9 mouse cellular contexts compared by ENCODE assay signal in the genomic region with DNA sequence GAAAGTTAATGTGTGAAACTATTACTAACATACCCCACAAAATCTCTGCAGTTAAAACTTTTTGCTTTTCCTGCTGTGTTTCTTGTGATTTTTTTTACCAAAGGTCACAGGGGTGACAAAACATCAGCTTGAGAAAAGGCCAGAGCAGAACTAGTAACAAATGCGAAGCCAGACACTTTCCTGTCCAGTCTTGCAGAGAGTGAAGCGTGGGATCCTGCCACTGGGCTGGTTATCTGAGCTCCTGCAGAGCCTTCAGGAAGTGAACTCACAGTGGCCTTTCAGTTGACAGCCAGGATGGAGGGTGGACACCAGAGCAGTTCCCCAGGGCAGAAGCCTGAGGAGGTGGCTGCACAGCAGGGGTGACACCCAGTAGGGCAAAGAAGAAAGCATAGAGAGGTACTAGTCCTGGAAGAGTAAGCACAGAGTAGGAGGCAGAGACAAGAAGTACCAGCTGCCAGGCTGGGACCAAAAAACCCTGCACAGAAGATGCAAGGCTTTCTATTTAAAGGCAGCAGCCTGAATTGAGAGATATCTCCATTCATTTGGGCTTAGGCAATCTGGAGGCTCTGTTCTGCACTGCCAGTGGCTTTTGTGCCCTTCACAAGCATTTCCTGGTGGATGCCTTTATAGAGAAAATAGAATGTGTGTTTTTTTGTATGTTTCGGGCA.
DNase-seq lines count a peak whose midpoint lies in the region; ATAC-seq and TF ChIP-seq lines count a peak whose summit lies in the region.
"Had no signal": no experiment of that assay in that cellular context is flagged by ENCODE, and none has a peak within 500 bp of the region (broad histone marks: within the 10 kb centered on the region; RNA-seq: fewer than 3 reads in every experiment).

No protein-coding gene starts in this region.

- no peaks in the 10 kb centered on the region for H3K9me3 ChIP-seq in heart, embryonic 10.5 days
- H3K9me3 ChIP-seq: embryonic facial prominence, embryonic 15.5 days had no signal

- TF ChIP-seq CTCF in gastrocnemius, adult 2 months (IDR thresholded peaks at IDR 0.05): no peak

- ATAC-seq in erythroid progenitor cell, adult 5-6 weeks (replicated peaks; ENCODE audit: low FRiP score, poor library complexity, severe bottlenecking): no peak

- no peak overlapping the region for H3K4me3 ChIP-seq in heart, embryonic 10.5 days
- no peak overlapping the region for H3K4me3 ChIP-seq in gastrocnemius, adult 2 months
- H3K4me3 ChIP-seq: embryonic facial prominence, embryonic 15.5 days had no signal

- H3K36me3 ChIP-seq in heart, embryonic 10.5 days: no peaks in the 10 kb centered on the region
- H3K36me3 ChIP-seq: embryonic facial prominence, embryonic 15.5 days had no signal

- peak overlapping the region; percentile 11 for H3K27ac ChIP-seq in heart, embryonic 10.5 days
- no peak overlapping the region for H3K27ac ChIP-seq in gastrocnemius, adult 2 months
- H3K27ac ChIP-seq: embryonic facial prominence, embryonic 15.5 days had no signal

- peak; percentile 61 for DNase-seq in right cerebral cortex, adult 18-20 months
- no peak for DNase-seq in right cerebral cortex, postnatal 4 days
- no peak for DNase-seq in heart, embryonic 10.5 days (ENCODE audit: low spot score)
- DNase-seq in kidney, postnatal 36 days: peak; percentile 59 to 74
- DNase-seq in right cerebral cortex, postnatal 10 days (ENCODE audit: low spot score in 2 of 2): peak; percentile 29 to 45
- DNase-seq in testis, postnatal 14 days (ENCODE audit: low spot score): no peak
- no peak for DNase-seq in gastrocnemius, adult 2 months

- WGBS in heart, embryonic 10.5 days: 28% methylated on average over 3 of the region's 3 CpGs

- intact Hi-C loops in gastrocnemius, adult 2 months (cut with DNase I): no loop called here

- H3K27me3 ChIP-seq in heart, embryonic 10.5 days (ENCODE audit: insufficient read depth, poor library complexity, severe bottlenecking): no peaks in the 10 kb centered on the region
- H3K27me3 ChIP-seq: embryonic facial prominence, embryonic 15.5 days had no signal

- H3K4me1 ChIP-seq in heart, embryonic 10.5 days: peaks cover 11% of the 10 kb centered on the region
- H3K4me1 ChIP-seq: embryonic facial prominence, embryonic 15.5 days had no signal

Comparison
In these comparisons a context has a peak if more than half of its experiments do, and no peak if none do; other contexts are left out.
1. DNase-seq: peak in right cerebral cortex, adult 18-20 months (single experiment), kidney, postnatal 36 days (2 of 2) and right cerebral cortex, postnatal 10 days (2 of 2); none in right cerebral cortex, postnatal 4 days (single experiment), heart, embryonic 10.5 days (single experiment), testis, postnatal 14 days (single experiment) and gastrocnemius, adult 2 months (single experiment).